Mouse (Mus musculus): ENCODE measurements at regions not wholly inside any gene's neighbourhood (a gene's known extent, or its start where the extent isn't known, plus 50 kb on each side); places are given as distances from the start of the nearest gene placed in this dataset.

DNA sequence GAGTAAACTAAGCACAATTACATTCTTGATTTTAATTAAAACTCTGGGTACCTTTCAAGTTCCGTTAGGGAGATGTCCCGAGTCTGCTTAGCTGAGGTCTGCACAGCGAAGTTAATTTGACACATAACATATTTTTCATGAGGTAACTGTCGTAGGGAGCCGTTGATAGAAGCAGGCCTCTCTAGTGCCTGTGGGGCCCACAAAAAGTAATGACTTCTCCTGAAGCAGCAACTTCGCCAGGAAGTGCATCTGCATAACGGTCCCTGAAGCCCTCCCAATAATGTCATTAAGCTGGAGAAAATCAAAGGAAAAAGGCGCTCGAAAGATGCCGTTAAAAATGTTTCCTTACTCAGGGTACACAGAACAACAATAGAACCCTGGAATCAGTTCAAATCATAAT lies 410.7 kb upstream of the Tmpo start:
- no peak for ATAC-seq (replicated peaks; ENCODE audit: low read depth, poor library complexity, severe bottlenecking)

DNA sequence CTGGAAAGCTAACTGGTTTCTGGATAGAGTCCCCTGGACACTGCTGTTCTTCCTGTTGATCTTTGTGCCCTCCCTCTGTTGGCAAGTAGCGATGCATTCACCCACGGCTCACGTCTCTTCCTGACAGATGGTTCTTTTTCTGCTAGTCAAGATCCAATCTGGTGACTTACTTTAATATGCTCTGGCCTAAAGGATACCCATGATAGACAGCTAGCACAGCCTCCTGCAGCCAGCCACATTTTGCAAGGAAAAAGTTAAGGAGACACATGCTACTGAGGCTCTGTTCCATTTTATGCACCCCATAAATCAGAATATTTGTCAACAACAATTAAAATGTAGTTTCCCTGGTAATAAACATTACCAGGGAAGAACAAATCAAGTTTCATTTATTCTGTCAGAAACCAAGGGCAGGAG lies 410.3 kb upstream of the Tmpo start:
- ATAC-seq (replicated peaks; ENCODE audit: low read depth, poor library complexity, severe bottlenecking), result no peak

DNA sequence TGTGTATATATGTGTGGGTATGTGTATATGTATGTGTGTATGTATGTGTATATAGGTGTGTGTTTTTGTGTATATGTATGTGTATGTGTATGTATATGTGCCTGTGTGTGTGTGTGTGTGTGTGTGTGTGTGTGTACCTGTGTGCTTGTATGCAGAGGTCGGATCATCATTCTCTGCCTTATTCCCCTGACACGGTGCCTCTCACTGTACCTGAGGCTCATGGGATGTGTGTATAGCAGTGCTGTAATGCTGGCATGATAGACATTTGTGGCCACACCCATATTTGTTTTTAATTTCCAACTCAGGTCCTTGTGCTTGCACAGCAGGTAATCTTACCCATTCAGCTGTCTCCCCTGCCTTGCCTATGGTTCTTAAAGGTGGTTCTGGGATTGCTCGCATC lies 402.1 kb upstream of the Tmpo start:
- ATAC-seq (replicated peaks; ENCODE audit: low read depth, poor library complexity, severe bottlenecking), result no peak

DNA sequence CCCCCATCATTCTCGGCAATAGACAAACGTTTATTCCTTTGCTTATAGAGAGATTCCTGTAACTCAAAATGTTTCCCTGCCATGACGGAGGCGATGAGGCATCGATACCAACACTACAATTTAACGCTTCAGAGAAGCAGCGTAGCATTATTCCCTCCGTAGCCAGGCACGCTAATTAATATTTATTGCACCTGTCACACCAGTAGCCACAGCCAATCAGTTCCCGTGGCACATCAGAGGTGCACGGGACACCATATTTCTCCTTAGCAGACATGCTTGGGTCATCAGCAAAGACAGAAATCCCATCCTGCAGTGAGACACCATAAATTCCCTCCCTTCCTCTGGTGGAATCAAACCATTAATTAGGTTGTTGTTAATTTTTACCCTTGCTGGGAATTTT lies 399.8 kb upstream of the Tmpo start:
- ATAC-seq (replicated peaks; ENCODE audit: low read depth, poor library complexity, severe bottlenecking), result no peak

DNA sequence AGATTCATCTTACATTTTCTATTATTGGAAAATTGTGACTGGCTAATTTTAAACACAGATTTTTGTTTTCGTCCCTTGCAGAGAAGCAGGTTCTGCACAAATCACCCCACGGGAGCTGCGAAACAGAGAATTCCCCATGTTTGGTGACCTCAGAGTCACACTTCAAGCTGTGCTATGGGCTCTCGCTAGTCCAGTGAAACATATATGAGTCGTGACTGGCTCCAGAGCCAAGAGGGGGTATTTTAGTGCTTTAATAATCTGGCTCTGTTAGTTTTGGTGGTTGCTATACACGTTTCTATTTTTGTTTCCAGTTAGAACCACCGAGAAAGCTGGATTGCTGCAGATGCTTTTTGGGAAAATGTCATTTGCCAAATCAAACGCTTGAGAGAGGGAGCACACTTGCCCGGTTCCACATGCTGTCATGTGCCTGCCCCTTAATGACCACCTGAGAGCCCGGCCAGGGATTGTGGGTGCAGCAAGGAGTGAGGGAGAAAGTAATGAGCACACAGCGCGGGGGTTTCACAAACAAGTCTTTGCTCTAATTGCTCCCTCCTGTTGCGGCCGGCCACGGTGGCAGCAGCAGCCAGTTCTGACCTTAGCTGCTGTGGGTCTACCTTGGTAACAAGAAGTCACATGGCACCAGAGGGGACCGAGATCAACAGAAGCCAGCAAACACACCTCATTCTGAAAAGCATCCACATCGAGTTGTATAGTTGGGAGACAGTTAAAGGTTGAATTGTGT lies 394.4 kb upstream of the Tmpo start:
- ATAC-seq (replicated peaks; ENCODE audit: low read depth, poor library complexity, severe bottlenecking), result no peak

DNA sequence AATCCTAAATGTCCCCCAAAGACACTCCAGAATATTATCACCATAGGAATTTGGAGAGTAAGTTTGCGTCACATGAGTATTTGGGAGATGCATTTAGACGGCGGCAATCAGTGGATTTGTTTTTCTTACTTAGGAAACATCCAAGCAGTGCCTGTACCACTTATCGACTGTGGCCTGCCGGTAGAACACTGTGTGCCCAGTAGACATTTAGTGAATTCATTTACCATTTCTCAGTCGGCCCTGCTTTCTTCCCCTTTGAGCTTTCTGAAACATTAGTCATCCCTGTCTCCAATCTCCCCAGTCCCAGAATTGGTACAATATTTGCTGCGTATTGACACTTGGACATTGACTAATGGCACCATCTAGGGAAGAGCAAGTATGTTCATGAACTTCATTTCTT lies 391.7 kb upstream of the Tmpo start:
- ATAC-seq (replicated peaks; ENCODE audit: low read depth, poor library complexity, severe bottlenecking), result no peak

DNA sequence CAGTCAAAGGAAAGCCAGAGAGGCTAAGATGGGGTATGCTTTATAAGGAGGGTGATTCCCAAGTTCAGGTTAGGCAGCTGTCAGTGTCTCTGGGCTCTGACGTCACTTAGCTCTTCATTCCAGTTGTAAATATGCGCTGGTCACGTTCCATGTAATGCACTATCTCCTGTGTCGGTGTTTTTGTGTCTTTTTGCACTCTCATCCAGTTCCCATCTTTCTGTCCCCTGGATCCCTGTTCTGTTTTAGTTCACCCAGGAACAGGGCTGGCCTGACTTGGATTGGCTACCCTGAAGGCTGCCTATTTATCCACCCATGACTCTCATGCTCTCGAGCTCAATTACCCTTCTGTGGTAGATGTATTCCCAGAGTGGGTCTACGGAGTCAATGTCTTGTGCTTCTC lies 387.9 kb upstream of the Tmpo start:
- no peak for ATAC-seq (replicated peaks; ENCODE audit: low read depth, poor library complexity, severe bottlenecking)

DNA sequence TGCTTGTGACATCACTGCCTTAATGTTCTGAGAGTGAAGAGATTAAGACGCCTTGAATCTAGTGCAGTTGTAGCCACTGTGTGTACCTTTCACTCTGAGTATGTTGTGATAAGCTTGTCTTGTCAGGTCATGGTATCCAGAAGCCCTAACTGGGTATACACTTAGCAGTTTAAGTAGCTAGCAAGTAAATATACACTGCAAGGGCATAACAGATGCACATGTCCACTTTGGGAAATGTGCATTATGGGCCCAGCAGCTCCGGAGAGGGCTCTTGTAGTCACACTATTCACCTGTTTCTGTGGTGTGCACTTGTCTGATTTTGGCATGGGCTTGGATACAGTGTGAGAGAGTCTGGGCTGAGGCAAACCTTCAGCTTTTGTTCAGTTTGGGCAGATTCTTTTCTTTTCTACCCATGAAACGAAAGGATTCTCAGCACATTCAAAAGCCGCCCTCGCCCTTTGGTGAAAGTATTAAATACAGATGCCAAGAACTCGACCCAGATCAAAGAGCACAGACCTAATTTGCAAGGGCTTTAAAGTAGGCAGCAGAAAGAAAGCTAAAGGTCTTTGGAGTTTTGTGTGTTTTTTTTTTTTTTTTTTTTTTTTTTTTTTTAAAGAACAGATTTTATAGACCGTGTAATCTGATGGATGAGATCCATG lies 385.1 kb upstream of the Tmpo start:
- ATAC-seq (replicated peaks; ENCODE audit: low read depth, poor library complexity, severe bottlenecking), result no peak

DNA sequence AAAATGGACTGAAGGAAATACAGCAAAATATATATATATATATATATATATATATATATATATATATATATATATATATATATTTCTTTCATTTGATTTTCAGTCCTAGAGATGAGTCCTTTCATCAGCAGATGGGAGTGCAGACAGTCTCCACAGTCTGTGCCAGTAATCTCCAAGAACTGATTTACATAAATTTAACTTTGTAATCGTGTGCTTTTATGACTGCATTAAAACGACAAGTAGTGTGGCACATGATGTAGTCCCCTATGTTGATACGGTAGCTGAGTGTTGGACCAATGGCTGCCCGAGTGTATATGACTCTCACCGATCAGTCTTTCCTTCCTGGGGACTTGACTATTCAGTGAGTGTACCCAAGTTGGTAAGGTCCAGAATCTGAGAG lies 378.2 kb upstream of the Tmpo start:
- ATAC-seq (replicated peaks; ENCODE audit: low read depth, poor library complexity, severe bottlenecking), result no peak

DNA sequence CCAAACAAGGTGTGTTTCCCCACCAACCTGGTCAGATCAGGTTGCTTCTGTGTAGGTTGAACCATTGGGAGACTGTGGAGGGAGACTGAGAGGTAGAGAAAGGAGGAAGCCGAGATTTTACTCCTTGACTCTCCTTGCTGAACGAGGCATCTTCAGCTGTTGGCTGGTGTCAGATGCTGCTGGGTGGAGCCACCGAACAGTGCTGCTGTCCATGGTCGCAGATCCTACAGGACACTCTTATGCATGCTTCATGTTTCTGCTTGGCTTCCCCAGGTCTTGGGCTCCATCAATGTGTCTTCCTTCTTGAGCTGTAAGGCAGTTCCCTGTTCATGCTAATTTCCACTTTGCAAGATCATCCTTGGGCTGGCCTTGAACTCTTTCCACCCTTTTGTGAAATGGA lies 367.0 kb upstream of the Tmpo start:
- ATAC-seq (replicated peaks; ENCODE audit: low read depth, poor library complexity, severe bottlenecking), result no peak

DNA sequence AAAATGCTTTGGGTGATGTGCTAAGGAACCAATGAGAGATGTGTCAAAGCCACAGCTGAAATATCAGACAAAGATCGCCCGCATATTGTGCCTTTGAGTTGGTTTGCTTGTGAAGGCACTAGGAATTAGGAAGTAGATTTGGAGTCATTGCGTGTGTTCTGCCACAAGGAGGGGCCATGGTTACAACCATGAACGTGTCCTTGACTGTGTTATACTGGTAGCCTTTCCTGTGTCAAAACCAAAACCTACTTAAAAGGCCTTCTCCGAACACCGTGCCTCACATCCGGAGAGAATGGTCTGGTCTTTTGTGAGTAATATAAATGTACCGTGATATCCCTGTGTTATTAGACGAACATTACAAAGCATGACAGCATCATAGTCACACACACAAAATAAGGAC lies 365.0 kb upstream of the Tmpo start:
- ATAC-seq (replicated peaks; ENCODE audit: low read depth, poor library complexity, severe bottlenecking), result no peak

DNA sequence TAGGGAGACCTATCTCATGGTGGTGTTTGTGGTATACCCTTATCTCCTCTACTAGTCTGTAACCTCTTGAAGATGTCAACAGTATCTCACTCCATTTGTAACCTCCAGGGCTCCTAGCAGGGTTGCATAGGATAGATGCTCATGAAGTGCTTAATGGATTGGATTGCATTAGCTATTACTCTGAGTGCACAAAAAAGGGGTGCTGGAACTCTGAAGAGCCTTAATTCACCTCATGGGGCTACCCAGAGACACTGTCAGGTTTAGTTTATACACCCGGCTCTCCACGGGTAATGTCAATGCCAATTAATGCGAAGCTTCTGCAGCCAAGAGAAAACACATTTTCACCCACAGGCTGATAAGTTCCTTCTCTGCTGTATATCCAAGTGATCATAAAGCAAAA lies 364.3 kb upstream of the Tmpo start:
- no peak for ATAC-seq (replicated peaks; ENCODE audit: low read depth, poor library complexity, severe bottlenecking)

DNA sequence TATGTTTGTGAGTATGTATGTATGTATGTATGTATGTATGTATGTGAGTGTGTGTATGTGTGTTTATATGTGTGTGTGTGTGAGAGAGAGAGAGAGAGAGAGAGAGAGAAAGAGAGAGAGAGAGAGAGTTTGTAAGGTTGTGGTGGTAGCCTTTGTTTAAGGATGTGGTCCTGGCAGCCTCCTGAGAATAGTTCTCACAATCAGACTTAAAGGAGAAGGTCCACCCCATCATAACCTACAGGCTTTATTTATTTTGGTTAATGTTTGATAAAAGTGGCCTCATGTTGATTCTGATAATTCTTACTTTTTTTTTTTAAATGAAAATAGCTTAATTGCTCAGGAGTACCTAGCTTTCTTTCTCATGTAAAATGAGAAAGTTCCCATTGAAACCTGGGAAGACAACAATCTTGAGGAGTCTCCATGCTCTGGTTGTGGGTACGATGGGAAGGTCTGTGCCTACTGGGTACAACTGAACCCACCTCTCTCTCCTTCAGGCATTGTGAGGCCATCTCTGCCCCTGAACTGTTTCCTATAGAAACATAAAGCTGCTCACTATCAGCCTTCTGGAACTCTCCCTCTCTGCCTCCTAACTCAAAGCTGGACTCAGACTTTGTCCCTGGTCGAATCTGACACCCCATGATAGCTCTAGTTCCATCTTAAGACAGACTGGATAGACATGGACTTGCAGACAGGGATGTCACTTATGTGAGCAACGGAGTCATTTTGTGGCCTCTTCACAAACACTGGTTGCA lies 362.2 kb upstream of the Tmpo start:
- ATAC-seq (replicated peaks; ENCODE audit: low read depth, poor library complexity, severe bottlenecking), result no peak

DNA sequence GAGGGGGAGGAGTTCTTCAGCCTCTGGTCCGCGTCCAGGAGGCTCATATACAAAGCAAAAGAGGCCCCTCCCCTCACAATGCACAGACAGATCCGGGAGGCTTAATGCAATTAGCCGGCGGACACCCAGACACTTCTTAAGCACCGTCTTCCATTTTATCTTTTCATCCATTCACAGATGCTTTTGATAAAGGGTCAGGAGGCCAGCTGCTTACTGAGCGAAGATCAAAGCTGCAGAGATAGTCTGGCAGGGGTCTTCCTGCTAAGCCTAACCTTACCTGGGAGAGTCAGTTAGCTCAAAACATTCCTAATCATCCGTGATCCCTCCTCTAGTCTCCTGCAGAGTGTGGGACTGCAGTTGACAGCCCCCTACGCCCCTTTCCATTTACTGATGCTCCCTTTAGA lies 361.1 kb upstream of the Tmpo start:
- no peak for ATAC-seq (replicated peaks; ENCODE audit: low read depth, poor library complexity, severe bottlenecking)

DNA sequence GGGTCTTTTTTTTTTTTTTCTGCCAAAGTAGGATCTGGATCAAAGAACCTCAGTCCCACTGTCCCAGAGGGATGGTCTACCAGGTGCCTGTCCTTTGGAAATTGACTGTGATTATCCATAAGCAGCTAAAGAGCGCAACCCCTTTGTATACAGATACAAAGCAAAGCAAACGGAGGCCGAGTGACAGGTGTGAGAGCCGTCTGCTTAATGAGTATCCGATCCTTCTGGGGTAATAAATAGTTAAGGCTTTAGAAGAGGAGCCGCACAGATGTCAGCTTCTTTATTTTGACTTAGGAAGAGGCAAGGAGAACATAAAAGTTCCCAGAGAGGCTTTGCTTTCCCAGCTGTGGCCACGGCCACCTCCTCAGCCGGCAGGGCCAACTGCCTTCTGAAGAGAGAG lies 356.1 kb upstream of the Tmpo start:
- no peak for ATAC-seq (replicated peaks; ENCODE audit: low read depth, poor library complexity, severe bottlenecking)

DNA sequence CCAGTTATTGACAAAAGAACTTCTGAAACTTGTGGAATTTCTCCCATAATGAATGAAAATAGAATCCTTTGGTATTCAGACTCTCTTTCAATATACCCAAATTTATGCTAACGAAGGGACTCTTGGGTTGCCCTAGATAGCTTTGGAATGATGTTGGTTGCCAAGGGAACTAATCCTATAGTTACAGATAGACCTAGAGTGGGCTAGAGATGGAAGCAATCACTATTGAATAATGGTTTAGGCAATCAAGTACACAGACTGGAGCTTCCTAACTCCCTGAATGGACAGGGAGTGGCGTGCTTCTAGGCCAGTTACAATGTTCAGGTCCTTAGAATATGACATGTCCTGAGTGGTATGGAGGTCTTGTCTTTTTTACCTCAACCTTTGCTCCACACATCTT lies 354.3 kb upstream of the Tmpo start:
- no peak for ATAC-seq (replicated peaks; ENCODE audit: low read depth, poor library complexity, severe bottlenecking)

DNA sequence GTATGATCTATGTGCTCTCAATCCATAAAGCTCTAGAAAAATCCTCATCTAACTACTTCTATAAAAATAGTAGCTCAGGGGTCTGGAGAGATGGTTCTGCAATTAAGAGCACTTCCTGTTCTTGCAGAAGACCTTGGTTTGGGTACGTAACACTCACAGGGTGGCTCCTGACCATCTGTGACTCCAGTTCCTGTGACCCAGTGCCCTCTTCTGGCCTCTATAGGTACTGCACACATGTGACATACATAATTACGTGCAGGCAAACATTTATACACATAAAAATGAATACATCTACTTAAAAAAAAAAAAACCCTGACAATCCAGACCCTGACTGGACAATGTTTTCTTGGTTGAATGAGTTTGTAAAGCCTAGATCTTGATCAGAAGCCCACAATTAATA lies 347.2 kb upstream of the Tmpo start:
- no peak for ATAC-seq (replicated peaks; ENCODE audit: low read depth, poor library complexity, severe bottlenecking)

DNA sequence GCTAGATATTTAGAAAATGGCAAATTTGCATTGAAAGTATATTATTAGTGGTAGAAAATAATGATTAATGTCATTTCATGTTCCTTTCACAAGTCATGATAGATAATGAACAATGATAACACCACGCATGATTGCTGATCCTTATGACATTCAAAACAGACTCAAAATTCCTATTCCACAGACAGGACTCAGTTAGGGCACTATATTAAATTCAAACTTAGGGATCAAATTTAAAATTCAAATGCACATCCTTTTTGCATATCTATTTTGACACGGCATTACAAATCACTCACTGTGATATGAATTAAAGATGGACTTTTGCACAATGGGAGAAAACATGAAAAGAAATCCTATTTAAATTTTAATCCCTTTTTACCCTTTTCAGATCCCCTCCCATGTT lies 340.1 kb upstream of the Tmpo start:
- ATAC-seq (replicated peaks; ENCODE audit: low read depth, poor library complexity, severe bottlenecking), result no peak

DNA sequence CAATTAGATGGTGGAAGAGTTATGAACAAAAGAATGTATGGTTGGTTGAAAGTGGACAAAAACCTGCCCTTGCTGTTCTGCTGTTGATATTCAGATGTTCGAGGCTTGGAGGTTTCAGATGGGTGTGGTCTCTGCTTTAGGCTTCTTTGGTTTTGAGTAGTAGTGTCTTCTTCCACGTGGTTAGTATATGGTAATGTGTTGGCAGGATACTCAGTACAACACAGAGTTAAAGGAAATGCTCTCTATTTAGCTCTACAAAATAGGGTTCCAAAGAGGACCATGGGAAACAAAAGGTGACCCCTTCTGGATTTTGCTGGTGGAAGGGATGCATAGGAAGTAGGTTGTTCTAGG lies 333.9 kb upstream of the Tmpo start:
- ATAC-seq (replicated peaks; ENCODE audit: low read depth, poor library complexity, severe bottlenecking), result no peak

DNA sequence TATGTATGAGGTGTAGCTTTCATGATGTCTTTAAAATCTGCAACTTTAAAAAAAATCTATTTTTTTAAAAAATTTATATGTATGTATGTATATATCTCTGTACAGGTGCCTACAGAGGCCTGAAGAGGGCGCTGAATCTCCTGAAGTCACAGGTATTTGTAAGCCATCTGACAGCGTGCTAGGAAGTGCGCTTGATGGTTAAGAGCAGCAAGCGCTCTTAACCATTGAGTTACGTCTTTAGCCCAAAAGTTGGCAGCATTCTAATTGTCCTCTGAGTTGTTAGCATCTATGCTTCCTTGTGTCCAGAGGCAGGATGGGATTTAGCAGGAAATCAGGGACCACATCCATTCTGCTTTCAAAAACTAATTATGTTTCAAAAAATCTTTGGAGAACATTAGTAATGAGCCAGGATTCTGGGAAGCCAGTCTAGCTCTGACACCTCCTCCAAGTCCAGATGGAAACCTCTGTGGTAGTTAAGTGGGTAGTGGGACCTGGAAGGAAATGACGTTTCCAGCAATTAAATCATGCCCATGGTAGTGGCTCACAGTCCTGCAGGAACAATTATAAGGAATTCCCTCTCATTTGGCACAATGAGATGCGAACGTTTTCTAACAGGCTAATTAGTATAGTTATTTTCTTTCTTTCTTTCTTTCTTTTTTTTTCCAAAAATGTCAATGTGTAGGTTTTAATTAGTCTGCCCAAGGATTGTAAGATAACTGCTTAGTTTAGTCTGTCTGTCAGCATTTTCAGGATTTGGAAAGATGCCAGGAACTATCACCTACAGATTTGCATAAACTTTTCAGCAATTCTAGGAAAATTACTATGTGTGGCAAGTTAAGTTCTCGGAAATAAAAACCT lies 333.3 kb upstream of the Tmpo start:
- no peak for ATAC-seq (replicated peaks; ENCODE audit: low read depth, poor library complexity, severe bottlenecking)

DNA sequence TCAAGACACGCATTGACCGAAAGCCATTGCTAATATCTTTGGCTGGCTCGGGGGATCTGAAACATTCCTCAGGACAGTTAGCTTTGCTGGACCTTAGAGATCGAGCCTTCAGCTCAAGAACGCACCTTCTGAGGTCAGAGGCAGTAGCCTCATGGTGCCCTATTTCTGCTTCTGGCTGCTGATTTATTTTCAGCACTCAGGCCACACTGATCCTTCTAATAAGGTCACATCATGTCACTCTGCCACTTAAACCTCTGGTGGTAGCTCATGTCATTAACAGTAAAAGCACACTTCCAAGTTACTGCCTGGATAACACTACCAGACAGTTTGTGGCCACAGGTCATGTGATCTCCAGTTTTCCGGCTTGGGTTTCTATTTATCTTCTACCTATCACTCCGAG lies 325.9 kb upstream of the Tmpo start:
- no peak for ATAC-seq (replicated peaks; ENCODE audit: low read depth, poor library complexity, severe bottlenecking)
